Mouse (Mus musculus): ENCODE measurements at regions not wholly inside any gene's neighbourhood (a gene's known extent, or its start where the extent isn't known, plus 50 kb on each side); places are given as distances from the start of the nearest gene placed in this dataset.
"Not testable (repeated sequence)": the region's sequence is repeated elsewhere in the genome, so short reads cannot be mapped to it uniquely, and the experiment has no call there.

DNA sequence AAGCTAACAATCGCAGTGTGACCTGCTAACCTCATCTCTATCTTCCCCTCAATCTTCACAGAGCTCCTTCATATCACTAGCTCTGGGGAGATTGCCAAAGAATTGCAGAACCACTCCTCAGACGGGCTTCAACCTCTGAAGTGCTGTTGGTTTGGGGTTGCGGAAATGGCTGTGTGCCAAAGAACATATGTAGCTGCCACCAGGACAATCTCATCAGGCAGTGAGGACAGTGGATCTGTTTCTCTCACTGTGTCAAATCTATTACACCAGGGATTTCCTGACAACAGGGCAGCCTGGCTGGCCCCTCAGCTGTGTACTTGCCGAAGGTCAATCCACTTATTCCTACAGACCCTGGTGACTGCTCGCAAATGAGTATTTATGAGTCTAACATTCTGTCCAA is 115.0 kb upstream of the Nudt7 start:
- in situ Hi-C loops (cut with MboI, MseI) = no loop called here

DNA sequence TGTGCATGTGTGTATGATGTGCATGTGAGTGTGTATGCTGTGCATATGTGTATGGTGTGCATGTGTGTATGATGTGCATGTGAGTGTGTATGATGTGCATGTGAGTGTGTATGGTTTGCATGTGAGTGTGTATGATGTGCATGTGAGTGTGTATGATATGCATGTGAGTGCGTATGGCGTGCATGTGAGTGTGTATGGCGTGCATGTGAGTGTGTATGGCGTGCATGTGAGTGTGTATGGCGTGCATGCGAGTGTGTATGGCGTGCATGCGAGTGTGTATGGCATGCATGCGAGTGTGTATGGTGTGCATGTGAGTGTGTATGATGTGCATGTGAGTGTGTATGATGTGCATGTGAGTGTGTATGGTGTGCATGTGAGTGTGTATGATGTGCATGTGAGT is 103.2 kb upstream of the Nudt7 start:
- in situ Hi-C loops (cut with MboI, MseI) = not testable (repeated sequence)

DNA sequence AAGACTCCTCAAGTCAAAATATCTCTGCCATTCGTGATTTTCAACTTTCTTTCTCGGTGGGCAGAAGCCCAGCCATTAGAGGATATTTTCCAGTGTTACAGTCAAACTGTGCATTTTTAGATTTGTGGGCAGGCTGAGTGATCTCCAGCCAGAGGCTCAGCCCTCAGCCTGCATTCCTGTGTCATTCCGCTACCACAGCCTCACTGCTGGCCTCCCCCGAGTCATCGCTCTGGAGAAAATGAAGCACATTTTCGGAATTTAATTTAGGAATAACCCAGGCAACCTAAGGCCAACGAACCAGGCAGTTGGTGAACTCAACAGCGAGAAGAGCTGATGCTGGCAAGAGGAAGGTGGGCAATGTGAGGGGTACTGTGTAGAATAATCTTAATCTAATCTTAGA is 80.9 kb upstream of the Nudt7 start:
- in situ Hi-C loops (cut with MboI, MseI) = no loop called here

DNA sequence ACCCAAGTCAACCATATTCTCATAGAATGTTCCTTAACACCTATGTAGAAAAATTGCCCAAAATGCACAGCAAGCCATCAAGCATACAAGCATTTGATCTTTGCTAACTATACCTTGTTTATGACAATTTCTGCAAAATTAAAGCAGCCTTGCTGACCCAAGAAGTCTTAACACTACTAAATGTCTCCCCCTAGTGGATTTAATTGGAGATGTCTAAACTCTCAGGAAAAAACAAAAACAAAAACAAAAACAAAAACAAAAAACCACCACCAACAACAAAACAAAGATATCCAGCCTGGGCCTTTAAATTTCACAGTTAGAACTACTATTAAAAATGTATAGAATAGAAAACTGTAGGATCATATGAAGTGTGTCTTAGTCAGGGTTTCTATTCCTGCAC is 69.8 kb upstream of the Nudt7 start:
- in situ Hi-C loops (cut with MboI, MseI) = no loop called here

DNA sequence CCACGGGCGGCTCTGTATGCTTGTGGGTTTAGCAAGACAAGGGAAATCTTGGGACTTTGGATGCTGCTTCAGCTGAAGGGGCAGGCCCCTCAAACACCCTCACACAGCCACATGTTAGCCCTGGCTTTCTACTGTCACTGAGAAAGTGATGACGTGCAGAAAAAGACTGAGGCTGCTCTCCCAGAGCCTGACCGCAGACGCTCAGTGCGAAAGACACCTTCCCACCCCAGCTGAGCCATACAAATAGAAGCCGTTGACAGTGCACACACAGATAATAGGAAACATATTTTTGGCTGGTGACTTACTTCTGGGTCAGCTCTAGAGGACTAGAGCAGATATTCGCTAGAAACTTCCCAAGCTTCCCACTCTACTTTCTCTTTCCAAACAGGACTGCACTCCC is 61.0 kb upstream of the Nudt7 start:
- in situ Hi-C loops (cut with MboI, MseI) = no loop called here

DNA sequence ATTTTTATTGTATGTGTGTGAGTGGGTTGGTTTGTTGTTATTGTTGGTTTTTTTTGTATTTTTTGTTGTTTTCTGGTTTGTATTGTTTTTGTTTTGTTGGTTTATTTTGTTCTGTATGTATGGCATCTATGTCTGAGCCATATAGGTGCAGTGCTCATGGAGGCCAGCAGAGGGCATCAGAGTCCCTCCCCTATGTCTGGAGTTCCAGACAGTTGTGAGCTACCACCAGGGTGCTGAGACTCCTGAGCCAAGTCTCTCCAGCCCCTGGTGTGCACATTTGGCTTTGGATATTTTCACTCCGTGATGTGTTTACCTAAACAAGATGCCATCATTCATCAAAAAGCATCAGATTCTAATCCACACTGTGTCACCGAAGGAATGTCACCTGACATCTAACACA is 59.2 kb upstream of the Nudt7 start:
- in situ Hi-C loops (cut with MboI, MseI) = no loop called here

DNA sequence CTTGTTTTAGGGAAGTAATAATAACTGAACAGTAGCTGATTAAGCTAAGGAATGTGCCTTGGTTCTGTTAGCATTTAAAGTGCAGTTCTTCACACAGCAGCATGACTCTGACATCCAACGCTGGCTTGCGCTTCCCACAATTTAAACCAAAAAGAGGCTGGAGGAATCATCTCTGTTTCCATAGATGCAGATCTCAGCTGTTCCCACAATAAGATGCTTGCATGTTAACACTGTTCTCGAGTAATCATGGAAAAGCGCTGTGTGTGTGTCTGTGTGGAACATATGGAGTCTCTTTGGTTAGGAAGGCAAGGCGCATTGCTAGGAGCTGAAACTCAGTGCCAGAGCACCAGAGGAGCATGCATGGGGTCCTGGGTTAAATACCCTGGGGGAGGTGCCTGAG is 56.7 kb upstream of the Nudt7 start:
- in situ Hi-C loops (cut with MboI, MseI) = loop anchor here in 1 of 2 experiments (5.0 kb wide), 1 partner anchor 361 kb away; the partner anchor contains the start of gene Wwox

DNA sequence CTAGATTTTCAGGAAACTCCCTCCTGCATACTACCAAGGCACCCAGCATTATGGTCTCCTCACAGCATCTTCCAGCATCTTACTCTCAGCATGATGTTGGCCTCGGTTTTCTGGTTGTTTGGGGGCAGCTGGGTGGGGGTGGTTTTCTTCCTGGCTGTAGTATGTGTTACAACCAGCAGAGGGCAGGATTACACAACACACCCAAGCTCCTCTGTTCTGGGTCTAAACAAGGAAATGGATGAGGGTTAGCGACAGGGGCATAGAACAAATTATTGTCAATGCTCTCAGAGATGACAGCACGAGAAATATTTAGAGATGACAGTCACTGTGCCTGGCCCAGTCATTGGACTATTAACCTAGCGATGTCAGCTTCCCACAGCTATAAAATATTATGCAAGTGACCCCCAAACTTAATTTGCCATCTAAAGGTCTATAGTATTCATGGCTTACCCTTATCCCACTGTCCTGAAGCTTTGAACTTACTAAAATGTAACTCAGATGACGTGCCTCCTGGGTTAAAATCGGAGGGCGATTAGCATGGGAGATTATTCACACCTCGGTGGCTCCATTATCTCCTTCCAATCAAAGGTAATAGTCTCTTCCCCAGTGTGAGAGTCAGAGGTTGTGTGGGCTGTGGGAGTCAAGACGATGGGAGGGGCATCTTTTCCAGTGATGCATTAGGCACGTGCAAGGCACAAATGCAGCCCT is 52.2 kb upstream of the Nudt7 start:
- in situ Hi-C loops (cut with MboI, MseI) = loop anchor here (5.0 kb wide), 3 partner anchors 286 to 346 kb away; no protein-coding TSS in a partner anchor

DNA sequence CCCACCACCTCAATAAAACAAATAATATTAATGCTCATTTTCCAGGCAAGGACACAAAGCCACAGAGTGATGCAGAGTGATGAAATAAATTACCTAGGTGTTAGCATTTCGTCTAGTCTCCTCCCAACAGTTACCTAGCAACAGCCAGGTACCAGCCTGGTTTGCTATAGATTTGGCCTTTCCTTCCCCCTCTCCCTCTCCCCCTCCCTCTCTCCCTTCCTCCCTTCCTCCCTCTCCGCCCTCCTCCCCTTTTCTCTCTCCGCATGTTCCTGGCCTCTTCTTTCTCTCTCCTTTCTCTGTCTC is 51.6 kb upstream of the Nudt7 start:
- in situ Hi-C loops (cut with MboI, MseI) = loop anchor here (5.0 kb wide), 3 partner anchors 286 to 346 kb away; no protein-coding TSS in a partner anchor
